Mouse (Mus musculus) lung, embryonic 14.5 days (tissue): ENCODE results near the gene Tnnc1. TPM values are rescaled to one million over a fixed set of nuclear protein-coding genes. Genes with fewer than 3 reads are reported as not detected.

Experiments used
- ATAC-seq: fragments of 200-750 bp; cut with Nextera tagmentation; 2 replicates; pipeline ENCODE4 v1.8.0; 2017; ENCODE audit warnings: mild to moderate bottlenecking, moderate TSS enrichment, moderate library complexity; ENCODE audit not compliant: insufficient read depth
- DNase-seq: peaks from one replicate; pipeline ENCODE4 v3.0.0-alpha.2; 2015
- H3K27ac ChIP-seq: fragments of 300-500 bp; sonication (generic); 2 replicates; pipeline ENCODE4 v1.5.1; 2014; ENCODE audit warnings: low read depth, mild to moderate bottlenecking, moderate library complexity
- H3K27me3 ChIP-seq: fragments of 300-500 bp; sonication (generic); 2 replicates; pipeline ENCODE4 v1.6.1; 2014; ENCODE audit warnings: low read length, control low read depth; ENCODE audit not compliant: insufficient read depth
- H3K36me3 ChIP-seq: fragments of 300-500 bp; sonication (generic); 2 replicates; pipeline ENCODE4 v1.6.1; 2014; ENCODE audit warnings: control low read depth; ENCODE audit not compliant: insufficient read depth
- H3K4me1 ChIP-seq: fragments of 300-500 bp; sonication (generic); 2 replicates; pipeline ENCODE4 v1.6.1; 2014; ENCODE audit warnings: antibody characterized with exemption, control low read depth; ENCODE audit not compliant: insufficient read depth
- H3K4me2 ChIP-seq: fragments of 300-500 bp; sonication (generic); 2 replicates; pipeline ENCODE4 v1.6.1; 2014; ENCODE audit warnings: mild to moderate bottlenecking
- H3K4me3 ChIP-seq: fragments of 300-500 bp; sonication (generic); 2 replicates; pipeline ENCODE4 v1.5.1; 2014; ENCODE audit warnings: low read depth, low read length
- H3K9ac ChIP-seq: fragments of 300-500 bp; sonication (generic); 2 replicates; pipeline ENCODE4 v1.6.1; 2014
- H3K9me3 ChIP-seq: fragments of 300-500 bp; sonication (generic); 2 replicates; pipeline ENCODE4 v1.6.1; 2016; ENCODE audit warnings: low read depth, low read length, control low read depth
- CTCF ChIP-seq: IDR thresholded peaks from 2 replicates; pipeline ENCODE4 v1.5.1; 2016; ENCODE audit warnings: antibody characterized with exemption, low read depth
- WGBS: fragments of 180-500 bp; shearing (Covaris S2); extraction: QIAGEN DNeasy Blood & Tissue Kit; methylation state at CpG from one replicate; pipeline ENCODE4 v1.1.7; 2014; 5-methylcytosine and 5-hydroxymethylcytosine counted together
- polyA plus RNA-seq: library from polyadenylated mRNA; unstranded; fragments of >200 nt; fragmentation: Nextera tagmentation; extraction: Ambion mirVana; gene quantifications from 2 replicates; pipeline ENCODE4 v1.2.1, GENCODE M21; 2014

The Tnnc1 gene
- polyA plus RNA-seq, 1 experiment from 2014 or later, result 5.1 TPM

- DNase-seq (no peak), ATAC-seq (no peak)
- Histone ChIP-seq H3K4me1 (no peaks in the 10 kb centered on the region), H3K27me3 (no peaks in the 10 kb centered on the region), H3K4me2 (no peak overlapping the region), H3K4me3 (no peak overlapping the region), H3K9me3 (no peaks in the 10 kb centered on the region), H3K9ac (no peak overlapping the region), H3K27ac (no peak overlapping the region), H3K36me3 (no peaks in the 10 kb centered on the region)
- 79% methylated on average over 1 of the region's 1 CpGs for WGBS
- no peak for TF ChIP-seq CTCF
Observed at GRCm38 (mm10) chr14:31244777-31245176, 36.7 kb downstream of the Tnnc1 start.

GRCm38 (mm10) chr14:31245946-31246345 lies 37.8 kb downstream of the Tnnc1 start:
- no peak for TF ChIP-seq CTCF
- no peak overlapping the region for H3K27ac ChIP-seq
- H3K27me3 ChIP-seq, result no peaks in the 10 kb centered on the region
- 68% methylated on average over 1 of the region's 1 CpGs for WGBS
- no peak for DNase-seq
- H3K4me2 ChIP-seq, result no peak overlapping the region
- H3K9me3 ChIP-seq, result no peaks in the 10 kb centered on the region
- H3K36me3 ChIP-seq, result no peaks in the 10 kb centered on the region
- H3K4me3 ChIP-seq, result no peak overlapping the region
- no peak overlapping the region for H3K9ac ChIP-seq
- no peak for ATAC-seq
- H3K4me1 ChIP-seq, result no peaks in the 10 kb centered on the region

GRCm38 (mm10) chr14:31248396-31248795 lies 40.3 kb downstream of the Tnnc1 start:
- Histone ChIP-seq H3K9me3 (no peaks in the 10 kb centered on the region), H3K4me1 (0 out of 2 replicates have a peak, but pooled peaks cover 2% of the 10 kb centered on the region), H3K27me3 (no peaks in the 10 kb centered on the region), H3K27ac (no peak overlapping the region), H3K9ac (no peak overlapping the region), H3K4me3 (no peak overlapping the region), H3K36me3 (peaks cover 9% of the 10 kb centered on the region), H3K4me2 (no peak overlapping the region)
- 84% methylated on average over 6 of the region's 6 CpGs for WGBS
- no peak for TF ChIP-seq CTCF
- DNase-seq (no peak), ATAC-seq (no peak)

- TF ChIP-seq CTCF, result no peak
Observed at GRCm38 (mm10) chr14:31250222-31251083, 42.3 kb downstream of the Tnnc1 start.

GRCm38 (mm10) chr14:31251084-31251604 lies 43.0 kb downstream of the Tnnc1 start, which contains the start of the genes Phf7 and Bap1:
Gene Phf7, minus strand, starts transcription at chr14:31251317.
Gene Bap1, plus strand, starts transcription at chr14:31251450.
- Histone ChIP-seq H3K4me3 (peak within 1 kb of the TSS; percentile 99), H3K4me2 (peak within 1 kb of the TSS; percentile 76), H3K27ac (peak within 1 kb of the TSS; percentile 97), H3K36me3 (peaks cover 36% of the 10 kb centered on the region), H3K4me1 (0 out of 2 replicates have a peak, but pooled peaks cover 2% of the 10 kb centered on the region), H3K9me3 (no peaks in the 10 kb centered on the region), H3K27me3 (no peaks in the 10 kb centered on the region), H3K9ac (peak within 1 kb of the TSS; percentile 99)
- DNase-seq (peak; percentile 98), ATAC-seq (peak; percentile 92)
- WGBS, result under 1% methylated on average over 74 of the region's 75 CpGs
- no peak for TF ChIP-seq CTCF

More at GRCm38 (mm10) chr14:31250222-31251083, 42.3 kb downstream of the Tnnc1 start:
- peak overlapping the region; percentile 99 for H3K4me3 ChIP-seq
- peak overlapping the region; percentile 99 for H3K9ac ChIP-seq
- H3K4me1 ChIP-seq, result 0 out of 2 replicates have a peak, but pooled peaks cover 2% of the 10 kb centered on the region
- peak overlapping the region; percentile 76 for H3K4me2 ChIP-seq
- DNase-seq (no peak), ATAC-seq (peak; percentile 94)
- H3K36me3 ChIP-seq, result peaks cover 29% of the 10 kb centered on the region
- WGBS, result 17% methylated on average over 38 of the region's 38 CpGs
- H3K27ac ChIP-seq, result peak overlapping the region; percentile 97
- no peaks in the 10 kb centered on the region for H3K9me3 ChIP-seq
- H3K27me3 ChIP-seq, result no peaks in the 10 kb centered on the region

GRCm38 (mm10) chr14:31251626-31252025 lies 43.5 kb downstream of the Tnnc1 start:
- Histone ChIP-seq H3K36me3 (peaks cover 41% of the 10 kb centered on the region), H3K9ac (peak overlapping the region; percentile 99), H3K4me3 (peak overlapping the region; percentile 99), H3K27me3 (no peaks in the 10 kb centered on the region), H3K27ac (peak overlapping the region; percentile 97), H3K9me3 (no peaks in the 10 kb centered on the region), H3K4me2 (peak overlapping the region; percentile 76), H3K4me1 (0 out of 2 replicates have a peak, but pooled peaks cover 2% of the 10 kb centered on the region)
- TF ChIP-seq CTCF, result no peak
- ATAC-seq (no peak), DNase-seq (no peak)
- 2% methylated on average over 18 of the region's 18 CpGs for WGBS

- 83% methylated on average over 5 of the region's 5 CpGs for WGBS
- no peak for TF ChIP-seq CTCF
- peak overlapping the region; percentile 99 for H3K4me3 ChIP-seq
- 0 out of 2 replicates have a peak, but pooled peaks cover 2% of the 10 kb centered on the region for H3K4me1 ChIP-seq
- H3K4me2 ChIP-seq, result peak overlapping the region; percentile 76
- no peaks in the 10 kb centered on the region for H3K27me3 ChIP-seq
- DNase-seq (no peak), ATAC-seq (no peak)
- peak overlapping the region; percentile 99 for H3K9ac ChIP-seq
- peaks cover 46% of the 10 kb centered on the region for H3K36me3 ChIP-seq
- H3K9me3 ChIP-seq, result no peaks in the 10 kb centered on the region
- no peak overlapping the region for H3K27ac ChIP-seq
Observed at GRCm38 (mm10) chr14:31252091-31252490, 44.0 kb downstream of the Tnnc1 start.
